Mouse (Mus musculus) skeletal muscle tissue, adult 2 months (tissue): ENCODE data around the gene Kcnk3.

Experiments
- DNase-seq: peaks from one replicate; pipeline ENCODE4 v3.0.0-alpha.2; 2012; ENCODE audit warnings: low read depth, low spot score

Gene Kcnk3

GRCm38 (mm10) chr5:30613242-30613641, 25.3 kb downstream of the Kcnk3 start:
- DNase-seq = no peak

- DNase-seq = no peak
Measured at GRCm38 (mm10) chr5:30614221-30614620, 26.3 kb downstream of the Kcnk3 start.

- DNase-seq = no peak
Measured at GRCm38 (mm10) chr5:30615416-30615815, 27.4 kb downstream of the Kcnk3 start.

DNA sequence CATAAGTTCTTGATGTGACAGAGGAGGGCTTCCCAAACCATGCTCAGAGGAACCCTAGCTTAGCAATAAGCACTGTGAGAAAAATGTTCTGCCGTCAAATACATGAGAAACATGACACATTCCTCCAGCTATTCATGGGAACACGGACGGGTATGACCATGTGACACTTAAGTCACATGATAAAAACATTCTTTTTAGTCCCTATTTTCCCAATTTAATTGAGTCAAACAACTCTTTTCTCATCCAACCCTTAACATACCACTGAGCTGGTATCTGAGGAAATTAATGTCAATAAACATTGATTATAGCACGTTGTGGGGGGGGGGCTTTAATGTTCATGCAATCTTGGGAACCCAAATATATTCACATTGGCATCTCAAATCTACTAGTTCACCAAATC, 27.8 kb downstream of the Kcnk3 start:
- DNase-seq = no peak

- no peak for DNase-seq
Measured at GRCm38 (mm10) chr5:30616644-30617043, 28.7 kb downstream of the Kcnk3 start.

GRCm38 (mm10) chr5:30617357-30617756, 29.4 kb downstream of the Kcnk3 start:
- DNase-seq = no peak

DNA sequence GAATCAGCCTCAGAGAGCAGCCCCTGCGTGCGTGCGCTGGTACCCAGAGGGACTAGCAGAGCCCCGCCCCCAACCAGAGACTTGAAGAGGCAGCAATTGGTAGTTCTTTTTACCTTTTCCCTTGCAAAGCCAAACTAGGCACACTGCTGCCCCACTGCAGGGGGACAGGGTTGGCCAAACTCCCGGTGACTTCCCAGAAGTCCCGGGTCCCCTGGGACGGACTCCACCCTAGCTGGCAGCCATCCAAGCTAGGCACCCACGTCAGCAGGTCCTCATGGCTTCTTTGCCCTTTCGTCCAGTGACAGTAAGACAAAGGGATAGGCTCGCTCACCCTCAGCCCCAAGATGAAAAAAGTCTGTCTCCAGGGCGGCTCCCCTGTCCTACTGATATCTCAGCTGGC, 29.9 kb downstream of the Kcnk3 start:
- DNase-seq = peak; percentile 16

DNA sequence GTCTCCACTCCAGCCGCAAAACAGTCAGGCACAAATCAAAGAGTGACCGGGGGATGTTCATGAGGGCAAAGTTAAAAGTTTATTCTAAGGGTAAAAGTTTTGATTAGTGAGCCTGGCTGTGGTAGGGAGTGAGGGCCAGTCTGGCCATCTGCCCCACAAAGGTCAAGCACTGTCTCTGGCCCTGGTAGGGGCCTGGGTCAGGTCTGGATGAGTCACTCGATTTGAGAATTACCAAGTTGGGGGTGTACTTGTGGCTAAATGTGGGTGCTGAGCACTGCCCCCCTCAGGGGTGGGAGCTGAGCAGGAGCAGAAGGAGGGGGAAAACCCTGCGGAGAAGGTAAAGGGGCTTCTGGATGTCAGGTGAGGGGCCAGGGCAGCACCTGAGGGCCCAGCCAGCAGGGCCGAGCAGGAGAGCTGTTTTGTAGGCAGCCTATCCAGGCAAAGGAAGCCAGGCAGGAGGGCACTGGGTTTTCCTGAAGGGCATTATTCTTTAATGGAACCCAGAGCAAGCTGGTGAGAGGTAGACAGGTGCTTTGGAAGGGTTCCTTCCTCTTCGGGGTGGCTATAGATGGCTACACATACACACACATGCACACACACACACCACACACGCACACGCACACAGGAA, 30.5 kb downstream of the Kcnk3 start:
- DNase-seq = no peak

- DNase-seq = no peak
Measured at GRCm38 (mm10) chr5:30619211-30619610, 31.2 kb downstream of the Kcnk3 start.

DNA sequence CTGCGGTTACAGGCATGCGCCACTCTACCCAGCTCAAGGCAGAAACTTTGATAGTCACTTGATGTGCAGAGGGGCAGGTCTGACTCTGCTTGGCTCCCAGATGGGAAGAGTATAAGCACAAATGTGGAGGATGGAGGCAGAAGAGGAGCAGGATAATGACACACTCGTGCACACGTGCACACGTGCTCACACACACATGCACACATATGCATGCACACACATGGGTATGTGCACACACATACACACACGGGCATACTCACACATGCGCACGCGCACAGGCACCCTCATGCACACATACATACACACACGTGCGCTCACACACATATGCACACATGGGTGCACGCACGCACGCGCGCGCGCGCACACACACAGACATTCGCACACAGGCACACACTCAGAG, 32.6 kb downstream of the Kcnk3 start:
- no peak for DNase-seq

GRCm38 (mm10) chr5:30621211-30621790, 33.3 kb downstream of the Kcnk3 start:
- no peak for DNase-seq

DNA sequence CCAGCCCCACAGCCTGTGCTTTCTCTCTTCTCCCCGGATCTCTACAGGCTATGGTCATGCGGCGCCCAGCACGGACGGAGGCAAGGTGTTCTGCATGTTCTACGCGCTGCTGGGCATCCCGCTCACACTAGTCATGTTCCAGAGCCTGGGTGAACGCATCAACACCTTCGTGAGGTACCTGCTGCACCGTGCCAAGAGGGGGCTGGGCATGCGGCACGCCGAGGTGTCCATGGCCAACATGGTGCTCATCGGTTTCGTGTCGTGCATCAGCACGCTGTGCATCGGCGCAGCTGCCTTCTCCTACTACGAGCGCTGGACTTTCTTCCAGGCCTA, 33.8 kb downstream of the Kcnk3 start:
- DNase-seq = no peak

GRCm38 (mm10) chr5:30622177-30622840, 34.3 kb downstream of the Kcnk3 start:
- DNase-seq = no peak

DNA sequence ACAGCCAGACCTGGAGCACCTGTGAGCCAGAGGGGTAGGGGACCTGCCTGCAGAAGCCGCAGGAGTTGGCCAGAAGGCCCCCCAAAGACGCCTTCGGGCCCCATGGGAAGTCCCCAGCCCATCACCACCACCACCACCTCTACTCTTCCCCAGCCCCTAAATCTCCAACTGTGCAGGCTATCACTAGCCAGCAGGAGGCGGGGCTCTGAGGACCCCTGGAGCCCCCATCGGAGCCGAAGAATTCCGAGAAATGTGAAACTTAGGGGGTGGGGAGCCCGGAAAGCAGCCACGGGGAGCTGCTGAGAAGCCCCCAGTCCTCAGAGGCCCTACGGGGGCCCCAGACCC, 34.8 kb downstream of the Kcnk3 start:
- DNase-seq = no peak

DNA sequence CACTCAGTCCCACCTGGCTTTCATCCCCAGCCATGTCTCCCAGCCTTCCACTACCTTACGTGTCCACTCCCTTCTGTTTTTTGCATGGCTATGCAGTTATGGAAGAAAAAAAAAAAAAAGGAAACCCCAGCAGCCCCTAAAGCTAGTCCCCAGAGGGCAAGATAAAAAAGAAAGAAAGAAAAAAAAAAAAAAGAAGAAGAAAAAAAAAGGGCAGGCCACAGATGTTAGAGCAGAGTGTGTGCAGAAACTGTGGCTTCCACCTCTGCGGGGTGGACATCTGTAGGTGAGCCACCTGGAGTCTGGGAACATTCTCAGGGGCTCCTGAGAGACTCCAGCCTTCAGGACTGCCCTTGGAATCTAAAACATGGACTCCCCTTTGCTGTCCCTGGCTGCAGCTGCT, 35.4 kb downstream of the Kcnk3 start:
- no peak for DNase-seq

DNA sequence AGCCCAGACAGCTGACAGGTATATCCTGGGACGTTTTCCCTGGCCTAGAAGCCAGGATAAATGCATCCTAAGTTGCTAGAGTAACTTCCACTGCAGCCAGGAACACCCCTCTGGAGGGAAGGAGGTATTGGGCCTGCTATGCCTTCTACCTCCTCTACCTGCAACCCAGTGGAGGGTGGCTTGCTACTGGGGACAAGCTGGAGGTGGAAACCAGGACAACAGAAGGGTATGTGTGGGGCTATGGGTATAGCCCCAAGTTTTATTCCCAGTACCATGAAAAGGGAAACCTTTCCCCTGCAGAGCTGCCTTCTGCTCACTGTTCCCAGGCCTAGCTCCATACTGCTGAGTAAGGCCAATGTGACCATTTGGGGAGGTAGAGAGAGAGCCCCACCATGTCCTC, 36.3 kb downstream of the Kcnk3 start:
- no peak for DNase-seq

DNA sequence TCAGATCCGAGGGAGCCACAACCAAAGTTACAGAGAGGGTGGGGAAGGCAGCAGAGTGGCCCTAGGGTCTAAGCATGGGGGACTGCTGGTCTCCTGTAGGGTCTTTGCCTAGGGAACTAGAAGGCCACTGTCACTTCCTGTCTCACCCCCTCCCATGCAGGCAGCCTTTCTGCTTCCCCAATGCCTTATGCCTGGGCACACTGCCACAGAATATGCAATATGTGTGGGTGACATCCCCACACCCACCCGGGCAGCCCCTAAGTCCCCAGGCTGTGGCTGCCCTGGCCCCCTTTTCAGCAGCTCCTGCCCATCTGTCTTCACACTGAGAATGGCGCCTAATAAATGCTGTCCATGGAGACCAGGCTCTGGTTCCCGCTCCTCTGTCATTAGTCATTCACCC, 36.9 kb downstream of the Kcnk3 start:
- no peak for DNase-seq

DNA sequence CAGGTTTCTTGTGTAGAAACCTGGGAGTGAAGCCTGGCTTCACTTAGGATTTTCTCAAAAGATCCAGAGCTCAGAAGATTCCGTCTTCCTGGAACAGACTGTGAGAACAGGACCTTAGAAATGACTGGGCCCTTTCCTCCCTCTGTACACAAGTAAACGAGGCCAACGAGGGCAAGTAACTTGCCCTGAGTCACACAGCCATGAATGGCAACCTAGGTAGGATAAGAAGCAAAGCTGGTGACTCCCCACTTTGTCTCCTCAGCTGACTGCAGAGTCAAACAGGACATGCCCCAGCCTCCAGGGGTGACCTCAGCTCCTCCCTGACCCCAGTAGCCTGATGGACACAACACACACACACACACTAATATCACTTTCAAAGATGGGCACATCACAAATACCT, 37.4 kb downstream of the Kcnk3 start:
- DNase-seq = no peak

- no peak for DNase-seq
Measured at GRCm38 (mm10) chr5:30626331-30627105, 38.5 kb downstream of the Kcnk3 start.

DNA sequence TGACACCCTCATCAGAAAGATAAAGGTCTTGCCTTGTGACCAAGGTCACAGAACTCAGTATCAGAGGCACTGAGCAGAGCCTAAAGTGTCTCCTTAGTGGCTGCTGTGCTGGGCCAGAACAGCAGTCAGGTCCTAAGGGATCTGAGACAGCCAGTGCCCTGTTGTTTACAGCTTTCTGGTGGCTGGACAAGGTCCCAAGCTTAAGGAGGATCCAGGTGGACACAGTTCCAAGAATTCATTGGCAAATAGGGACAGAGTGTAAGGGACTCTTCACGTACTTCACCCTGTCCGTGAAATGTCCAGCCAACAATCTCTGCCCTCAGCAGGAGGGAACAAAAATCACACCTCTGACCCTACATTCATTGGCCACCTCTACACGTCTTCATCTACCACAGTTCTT, 40.5 kb downstream of the Kcnk3 start:
- no peak for DNase-seq

DNA sequence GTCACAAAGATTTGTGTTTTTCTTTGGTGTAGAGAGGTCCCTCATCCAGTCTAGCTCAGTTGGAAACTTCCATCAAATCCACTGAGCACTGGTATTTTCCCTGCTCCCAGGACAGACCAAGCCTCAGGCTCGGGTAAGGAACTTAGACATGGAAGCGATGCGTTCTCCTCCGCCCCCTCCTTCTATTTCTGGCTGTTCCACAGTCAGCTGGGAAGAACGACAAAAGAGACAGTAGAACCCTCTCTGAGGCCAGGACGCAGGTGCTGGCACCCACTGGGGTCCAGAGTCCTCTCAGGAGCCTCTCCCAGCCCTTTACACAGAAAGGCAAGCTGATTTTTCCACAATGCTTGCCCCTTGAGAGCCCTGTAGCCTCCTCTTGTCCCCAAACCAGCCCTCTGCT, 42.4 kb downstream of the Kcnk3 start:
- no peak for DNase-seq

DNA sequence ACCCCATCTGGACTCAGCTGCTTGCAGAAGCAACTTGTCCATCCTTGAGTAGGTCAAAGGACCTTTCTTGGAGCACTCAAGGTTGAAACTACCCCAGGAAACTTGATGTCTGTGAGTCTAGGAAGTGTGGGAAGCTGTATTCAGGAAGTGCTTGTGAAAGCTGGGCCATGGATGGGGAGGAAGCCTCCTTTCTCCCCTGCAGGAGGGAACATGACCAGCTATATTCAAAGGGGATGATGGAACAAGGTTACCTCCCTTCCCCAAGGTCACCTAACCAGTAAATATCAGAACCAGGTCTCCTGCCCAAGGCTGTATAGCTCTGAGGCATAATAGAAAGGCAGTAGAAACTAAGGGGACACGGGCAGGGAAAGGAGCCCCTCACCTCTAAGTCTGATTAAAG, 44.2 kb downstream of the Kcnk3 start:
- DNase-seq = no peak

DNA sequence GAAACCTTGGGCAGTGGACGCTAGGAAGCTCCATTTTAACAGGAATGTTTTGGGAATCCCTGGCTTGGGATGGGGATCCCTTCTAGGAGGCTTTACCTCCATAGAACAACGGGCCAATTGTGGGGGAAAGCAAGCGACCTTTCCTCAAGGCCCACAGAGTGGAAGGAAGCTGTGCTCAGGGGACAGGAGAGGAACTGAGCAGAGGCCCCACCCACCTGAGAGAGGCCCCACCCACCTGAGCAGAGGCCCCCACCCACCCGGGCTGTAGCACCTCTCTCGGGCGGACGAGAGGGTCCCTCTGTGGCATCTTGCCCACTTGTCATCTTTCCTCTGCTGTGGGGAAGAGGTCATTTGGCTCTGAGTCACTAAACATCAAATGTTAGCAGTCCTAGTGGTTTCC, 49.0 kb downstream of the Kcnk3 start:
- no peak for DNase-seq
